Mouse (Mus musculus): ENCODE results near the gene Wdr20. TPM values are rescaled to one million over a fixed set of nuclear protein-coding genes. Genes with fewer than 3 reads are reported as not detected.
"Not testable (repeated sequence)": the region's sequence is repeated elsewhere in the genome, so short reads cannot be mapped to it uniquely, and the experiment has no call there.

The Wdr20 gene
- total RNA-seq (2021), result 10 to 100 TPM; 44.7 to 50.9 TPM
- long read RNA-seq, transcript Wdr20-201 (3 exons, 2,384 nt), result major isoform, 27 of 51 reads
- long read RNA-seq, partial matches to known transcripts, result 0 of 51 reads
- long read RNA-seq, other reads (novel, unspliced or antisense), result 24 of 51 reads

GRCm38 (mm10) chr12:110737170-110738157, at the start of gene Wdr20:
TSS of gene Wdr20 (plus strand) at chr12:110737944.
- peak; percentile 98 for DNase-seq (ENCODE audit: low spot score in 2 of 2)

DNA sequence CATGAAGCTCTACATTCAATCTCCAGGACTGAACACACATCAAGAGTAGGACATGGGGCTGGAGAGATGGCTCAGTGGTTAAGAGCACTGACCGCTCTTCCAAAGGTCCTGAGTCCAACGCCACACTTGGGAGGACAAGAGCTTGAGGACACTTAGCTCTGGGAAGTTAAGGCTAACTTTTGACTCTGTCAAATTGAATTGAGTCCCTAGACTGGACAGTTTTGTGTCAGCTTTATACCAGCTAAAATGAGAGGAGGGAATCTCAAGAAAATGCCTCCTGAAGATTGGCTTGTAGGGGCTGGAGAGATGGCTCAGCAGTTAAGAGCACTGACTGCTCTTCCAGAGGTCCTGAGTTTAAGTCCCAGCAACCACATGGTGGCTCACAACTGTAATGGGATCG, 48.8 kb upstream of the Wdr20 start:
- not testable (repeated sequence) for DNase-seq (ENCODE audit: low spot score in 2 of 2)

GRCm38 (mm10) chr12:110689919-110690643, 47.7 kb upstream of the Wdr20 start:
- DNase-seq (ENCODE audit: low spot score in 2 of 2), result no peak

GRCm38 (mm10) chr12:110693378-110693777, 44.4 kb upstream of the Wdr20 start:
- DNase-seq (ENCODE audit: low spot score in 2 of 2), result not testable (repeated sequence)

DNA sequence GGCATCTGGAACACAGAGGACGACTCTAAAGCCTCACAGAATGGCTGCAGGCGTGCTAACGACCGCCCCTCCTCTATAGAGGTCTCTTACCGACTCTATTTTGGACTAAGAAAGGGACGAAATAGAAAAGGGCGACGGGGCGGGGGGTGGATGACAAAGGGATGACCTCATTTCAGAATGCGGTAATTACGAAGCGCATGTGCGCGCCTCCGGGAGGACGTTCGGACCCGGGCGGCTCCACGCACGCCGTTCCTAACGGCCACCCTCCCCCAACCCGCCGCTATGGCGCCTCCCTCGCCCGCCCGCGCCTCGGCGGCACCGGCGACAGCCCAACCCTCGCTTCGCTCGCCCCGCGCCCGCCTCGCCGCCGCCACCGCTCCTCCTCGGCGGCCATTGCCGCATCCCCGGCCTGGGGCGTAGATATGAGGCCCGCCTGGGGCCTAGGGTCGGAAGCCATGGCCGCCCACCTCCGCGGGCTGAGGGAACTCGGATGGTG, 42.0 kb upstream of the Wdr20 start:
- DNase-seq (ENCODE audit: low spot score in 2 of 2), result peak; percentile 63 to 72

GRCm38 (mm10) chr12:110696173-110696974, 41.4 kb upstream of the Wdr20 start:
- peak; percentile 95 to 98 for DNase-seq (ENCODE audit: low spot score in 2 of 2)

DNA sequence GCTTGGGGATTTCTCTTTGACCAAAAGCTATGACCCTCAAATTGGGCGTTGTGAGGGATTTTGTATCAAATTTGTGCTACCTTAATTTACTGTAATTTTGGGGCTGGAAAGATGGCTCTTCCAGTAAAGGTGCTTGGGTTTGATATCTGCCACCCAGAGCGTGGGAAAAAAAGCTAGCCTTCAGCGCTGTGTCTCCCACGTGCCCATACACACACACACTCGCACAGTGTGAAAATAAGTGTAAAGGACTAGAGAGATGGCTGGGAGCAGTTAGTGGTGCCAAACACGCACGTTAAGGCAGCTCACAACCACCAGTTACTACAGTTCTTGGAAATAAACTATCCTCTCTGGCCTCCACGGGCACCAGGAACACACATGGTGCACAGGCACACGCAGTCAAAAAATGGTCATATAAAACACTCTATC, 40.8 kb upstream of the Wdr20 start:
- DNase-seq (ENCODE audit: low spot score in 2 of 2), result no peak

DNA sequence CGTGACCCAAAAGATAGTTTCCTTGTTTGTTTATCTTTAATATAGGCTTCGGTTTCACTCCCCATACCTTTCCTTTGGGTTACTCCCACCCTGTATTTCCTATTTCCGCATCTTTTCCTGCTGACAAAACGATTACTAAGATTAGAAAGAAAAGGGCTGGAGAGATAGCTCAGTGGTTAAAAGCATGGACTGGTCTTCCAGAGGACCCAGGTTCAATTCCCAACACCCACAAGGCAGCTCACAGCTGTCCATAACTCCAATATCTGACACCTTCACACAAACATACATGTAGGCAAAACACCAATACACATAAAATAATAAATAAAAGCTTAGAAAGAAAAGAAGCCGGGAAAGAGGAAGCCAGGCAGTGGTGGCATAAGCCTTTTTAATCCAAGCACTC, 40.3 kb upstream of the Wdr20 start:
- no peak for DNase-seq (ENCODE audit: low spot score in 2 of 2)

- no peak for DNase-seq (ENCODE audit: low spot score in 2 of 2)
These were observed 39.7 kb upstream of the Wdr20 start for GRCm38 (mm10) chr12:110698080-110698479.

DNA sequence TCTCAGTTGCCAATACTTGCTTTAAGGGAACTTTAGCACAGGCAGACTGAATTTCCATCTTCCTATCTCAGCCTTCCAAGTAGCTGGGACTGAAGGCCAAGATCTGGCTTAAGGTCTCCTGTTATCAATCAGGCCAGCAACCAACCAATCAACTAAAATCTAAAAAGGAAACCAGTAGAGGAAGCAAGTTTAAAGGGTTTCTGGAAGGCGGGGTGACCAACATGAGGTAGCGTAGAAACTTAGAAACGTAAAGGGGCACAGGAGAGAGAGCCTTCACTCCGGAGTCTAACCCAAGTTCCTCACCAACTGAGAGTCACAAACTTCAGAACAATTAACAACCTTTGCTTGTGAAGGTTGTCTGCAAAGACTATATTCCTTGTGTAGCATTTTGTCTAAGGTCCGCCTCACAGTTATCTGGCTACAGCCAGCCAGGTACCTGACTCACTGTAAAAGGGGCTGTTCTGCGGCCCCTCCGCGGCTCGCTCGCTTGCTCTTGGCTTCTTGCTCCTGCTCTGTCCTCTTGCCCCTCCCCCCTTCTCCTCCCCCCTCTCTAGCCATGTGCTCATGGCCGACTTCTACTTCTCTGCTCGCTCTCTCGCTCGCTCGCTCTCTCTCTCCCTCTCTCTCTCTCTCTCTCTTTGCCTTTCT, 39.1 kb upstream of the Wdr20 start:
- no peak for DNase-seq (ENCODE audit: low spot score in 2 of 2)

DNA sequence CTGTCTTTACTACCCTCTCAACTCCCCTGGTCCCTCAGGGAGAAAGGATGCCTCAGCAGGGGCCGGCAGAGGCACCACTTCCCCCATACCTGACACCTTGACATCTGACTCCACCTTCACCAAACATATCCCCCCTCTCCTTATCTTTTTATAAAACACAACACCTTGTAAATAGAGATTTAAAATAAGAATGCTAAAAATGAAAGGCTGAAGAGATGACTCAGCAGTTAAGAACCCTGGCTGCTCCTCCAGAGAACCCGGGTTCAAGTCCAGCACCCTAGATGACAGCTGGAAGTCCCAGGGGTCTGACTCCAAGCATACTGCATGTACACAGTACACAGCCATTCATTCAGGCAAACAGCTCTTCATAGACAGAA, 38.6 kb upstream of the Wdr20 start:
- no peak for DNase-seq (ENCODE audit: low spot score in 2 of 2)

DNA sequence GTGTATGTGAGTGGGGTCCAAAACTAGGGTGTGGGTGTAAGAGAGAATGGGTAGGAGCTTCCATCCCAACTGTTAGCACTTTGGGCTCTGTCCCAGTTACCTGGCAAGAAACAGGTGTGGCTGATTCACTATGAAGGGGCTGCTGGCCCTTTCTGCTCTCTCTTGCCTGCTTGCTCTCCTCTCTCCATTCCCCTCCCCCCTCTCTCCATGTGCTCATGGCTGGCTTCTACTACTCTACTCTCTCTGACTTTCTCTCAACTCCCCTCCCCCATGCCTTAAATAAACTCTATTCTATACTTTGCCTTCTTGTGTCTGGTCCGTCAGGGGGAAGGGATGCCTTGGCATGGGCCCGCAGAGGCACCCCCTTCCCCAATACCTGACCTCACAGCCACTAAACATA, 37.0 kb upstream of the Wdr20 start:
- DNase-seq (ENCODE audit: low spot score in 2 of 2), result no peak

DNA sequence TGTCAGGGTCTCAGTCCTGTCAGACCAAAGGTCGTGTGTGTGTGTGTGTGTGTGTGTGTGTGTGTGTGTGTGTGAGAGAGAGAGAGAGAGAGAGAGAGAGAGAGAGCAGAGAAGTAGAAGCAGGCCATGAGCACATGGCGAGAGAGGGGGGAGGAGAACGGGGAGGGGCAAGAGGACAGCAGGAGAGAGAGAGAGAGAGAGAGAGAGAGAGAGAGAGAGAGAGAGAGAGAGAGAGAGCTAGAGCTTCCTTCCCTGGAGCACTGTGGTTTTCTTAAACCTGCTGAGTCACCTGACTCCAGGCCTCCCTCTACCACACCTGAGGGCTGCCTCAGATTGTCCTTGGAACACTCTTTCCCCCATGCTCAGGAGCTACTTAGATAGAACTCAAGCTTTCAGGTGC, 36.4 kb upstream of the Wdr20 start:
- not testable (repeated sequence) for DNase-seq (ENCODE audit: low spot score in 2 of 2)

DNA sequence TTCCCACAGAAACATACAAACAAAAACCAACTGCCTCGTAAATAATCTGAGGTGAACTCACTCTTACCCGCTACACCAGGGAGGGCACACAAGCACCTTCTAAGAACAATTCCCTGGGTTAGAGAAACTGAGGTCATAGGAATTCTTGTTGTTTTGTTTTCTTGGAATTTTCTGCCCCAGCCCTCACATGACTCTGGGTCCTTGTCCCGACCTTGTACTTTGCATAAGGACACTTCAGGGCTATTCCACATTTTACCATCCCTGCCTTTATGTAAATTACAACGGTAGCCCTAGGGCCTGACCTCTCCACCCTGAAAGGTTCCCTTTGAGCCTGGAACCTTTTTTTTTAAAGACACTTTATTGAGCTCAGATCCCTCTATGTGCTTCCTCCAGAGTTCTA, 35.2 kb upstream of the Wdr20 start, which contains the start of gene Hsp90aa1:
Gene Hsp90aa1 (minus strand): TSS at position 173 of the 400 bp plus-strand sequence.
- no peak for DNase-seq (ENCODE audit: low spot score in 2 of 2)

GRCm38 (mm10) chr12:110703008-110703471, 34.7 kb upstream of the Wdr20 start:
- peak; percentile 74 to 87 for DNase-seq (ENCODE audit: low spot score in 2 of 2)

DNA sequence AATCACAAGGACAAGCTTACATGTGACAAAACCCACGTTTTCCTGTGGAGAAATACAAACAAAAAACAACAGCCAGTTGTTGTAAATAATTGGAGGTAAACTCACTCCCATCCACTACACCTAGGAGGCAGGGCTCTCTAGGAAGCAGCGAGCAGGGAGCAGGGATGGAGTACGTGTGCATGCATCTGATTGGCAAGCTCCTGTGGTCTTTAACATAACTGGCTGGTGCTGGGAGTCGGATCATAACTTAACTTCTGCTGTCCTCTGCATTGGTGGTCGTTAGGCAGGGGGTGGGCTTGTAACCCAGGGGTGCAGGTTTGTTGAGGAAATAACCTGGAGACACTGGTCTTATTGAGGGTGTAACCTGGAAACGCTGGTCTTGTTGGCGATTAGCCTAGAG, 34.1 kb upstream of the Wdr20 start:
- DNase-seq (ENCODE audit: low spot score in 2 of 2), result no peak

DNA sequence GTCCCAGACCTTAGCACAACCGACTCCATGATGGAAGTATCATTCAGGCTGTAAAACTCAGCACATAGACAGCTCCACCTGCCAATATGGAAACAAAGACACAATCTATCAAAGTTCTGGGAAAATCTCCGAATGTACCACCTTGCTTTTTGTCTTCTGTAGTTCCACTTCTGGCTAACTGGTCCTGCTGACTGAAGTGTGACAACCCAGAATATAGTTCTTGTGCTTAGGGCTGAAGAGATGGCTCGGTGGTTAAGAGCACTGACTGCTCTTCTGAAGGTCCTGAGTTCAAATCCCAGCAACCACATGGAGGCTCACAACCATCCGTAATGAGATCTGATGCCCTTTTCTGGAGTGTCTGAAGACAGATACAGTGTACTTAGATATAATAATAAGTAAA, 32.3 kb upstream of the Wdr20 start:
- DNase-seq (ENCODE audit: low spot score in 2 of 2), result not testable (repeated sequence)

DNA sequence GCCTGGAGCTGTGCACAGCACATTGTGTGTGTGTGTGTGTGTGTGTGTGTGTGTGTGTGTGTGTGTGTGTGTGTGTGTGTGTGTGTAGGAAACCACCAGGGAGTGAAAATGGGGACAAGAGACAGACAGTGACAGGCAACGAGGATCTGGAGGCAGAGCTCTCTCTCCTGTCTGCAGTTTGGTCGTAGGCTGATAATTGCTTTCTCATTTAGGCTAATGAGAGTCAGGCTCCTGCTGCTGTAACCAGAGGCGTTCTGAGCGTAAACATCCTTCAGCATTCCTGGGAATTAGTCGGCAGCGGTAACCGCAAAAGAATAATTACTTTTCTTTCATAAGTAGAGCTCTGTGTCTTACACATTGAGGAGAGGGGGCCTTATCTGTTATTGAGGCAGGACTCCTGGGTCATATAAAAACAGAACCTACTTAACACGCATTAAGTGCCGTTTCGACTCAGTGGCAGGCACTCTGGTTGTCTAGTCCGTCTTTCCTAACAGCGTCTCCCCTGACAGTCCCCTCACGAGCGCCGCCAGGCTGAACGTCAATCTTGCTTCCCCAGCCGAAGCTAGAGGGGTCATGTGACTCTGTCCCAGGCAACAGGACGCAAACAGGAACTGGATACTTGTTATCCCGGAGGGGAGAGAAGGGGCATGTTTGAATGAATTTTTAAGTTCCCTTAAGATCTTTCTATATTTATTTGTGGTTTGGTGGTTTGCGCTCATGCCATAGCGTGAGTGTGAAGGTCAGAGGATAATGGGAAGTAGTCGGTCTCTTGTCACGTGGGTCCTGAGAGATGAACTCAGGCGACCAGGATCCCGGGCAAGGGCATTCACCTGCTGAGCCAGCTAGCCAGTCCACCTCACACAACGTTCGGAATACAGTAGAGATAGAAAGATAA, 31.2 kb upstream of the Wdr20 start:
- DNase-seq (ENCODE audit: low spot score in 2 of 2), result peak; percentile 27 to 43

DNA sequence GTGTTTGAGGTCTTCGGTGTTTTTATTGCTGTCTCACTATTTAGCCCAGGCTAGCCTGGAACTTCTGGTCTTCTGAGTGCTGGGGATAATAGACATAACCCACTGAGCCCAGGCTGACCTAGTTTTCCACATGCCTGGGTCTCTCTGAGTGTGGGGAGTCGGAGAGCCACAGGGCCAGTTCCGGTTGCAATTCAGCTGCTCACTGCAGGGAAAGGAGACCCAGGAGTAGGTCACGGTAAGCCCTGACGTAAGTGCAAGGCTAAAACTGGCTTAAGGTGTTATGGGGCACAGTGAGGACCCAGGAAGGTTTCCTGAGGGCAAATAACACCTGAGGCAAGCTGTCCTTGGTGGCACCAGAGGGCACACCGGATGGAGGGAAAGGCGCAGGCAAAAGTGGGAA, 30.3 kb upstream of the Wdr20 start:
- no peak for DNase-seq (ENCODE audit: low spot score in 2 of 2)

Data from layer of hippocampus, adult 18-20 months (tissue).